9 mouse cellular contexts compared by ENCODE assay signal in the genomic region with DNA sequence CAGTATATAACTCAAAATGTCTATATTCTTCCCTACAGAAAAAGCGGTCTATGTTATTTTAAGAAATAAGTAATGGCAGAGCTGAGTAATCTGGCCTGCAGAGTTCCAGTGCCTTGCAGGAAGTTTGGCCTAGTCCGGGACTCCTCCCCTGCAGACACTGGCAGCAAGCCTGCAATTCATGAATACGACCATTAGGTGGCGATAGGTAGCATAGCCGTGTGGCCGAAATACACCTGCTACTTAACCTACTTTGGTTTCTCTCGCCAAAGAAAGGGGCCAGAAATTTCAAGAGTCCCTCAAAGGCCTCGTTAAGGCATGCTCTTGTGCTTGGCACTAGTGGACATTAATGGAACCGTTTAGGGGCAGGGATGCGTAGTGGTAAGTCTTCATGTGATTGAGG. TPM values are rescaled to one million over a fixed set of nuclear protein-coding genes. Genes with fewer than 3 reads are reported as not detected.
DNase-seq lines count a peak whose midpoint lies in the region; TF ChIP-seq lines count a peak whose summit lies in the region.
"Had no signal": no experiment of that assay in that cellular context is flagged by ENCODE, and none has a peak within 500 bp of the region (broad histone marks: within the 10 kb centered on the region; RNA-seq: fewer than 3 reads in every experiment).

No protein-coding gene starts in this region.

- H3K9me3 ChIP-seq in ES-Bruce4 (replicated peaks; ENCODE audit: control insufficient read depth, insufficient read depth, low read length, poor library complexity, severe bottlenecking), result peaks cover 2% of the 10 kb centered on the region; the same call in 1 of the 2 replicates

- TF ChIP-seq CTCF in ES-Bruce4 (IDR thresholded peaks at IDR 0.05; ENCODE audit: low read depth, low read length), result peak; percentile 72

- H3K27me3 ChIP-seq in ES-Bruce4 (ENCODE audit: control insufficient read depth, insufficient read depth, low read length, poor library complexity, severe bottlenecking), result peaks cover 9% of the 10 kb centered on the region

- TF ChIP-seq POLR2A in ES-Bruce4 (IDR thresholded peaks at IDR 0.05; ENCODE audit: insufficient read depth, low read length), result no peak

- DNase-seq in layer of hippocampus, adult 18-20 months (ENCODE audit: low spot score in 2 of 2), result peak; percentile 3 to 10
- DNase-seq in layer of hippocampus, adult 9-11 months, result no peak
- DNase-seq in brain, adult 2 months (ENCODE audit: low read depth, low spot score), result peak; percentile 48
- peak; percentile 0 to 33 for DNase-seq in left cerebral cortex, postnatal 10 days (ENCODE audit: extremely low spot score in 1 of 2, low spot score in 2 of 2)
- no peak for DNase-seq in frontal cortex, postnatal 25 days (ENCODE audit: low spot score in 2 of 2)
- DNase-seq in heart, postnatal 14 days, result no peak
- no peak for DNase-seq in kidney, adult 11 months

- H3K27ac ChIP-seq in ES-Bruce4 (ENCODE audit: insufficient read depth, low read length), result no peak overlapping the region
- H3K27ac ChIP-seq: limb, embryonic 12.5 days had no signal

- H3K9ac ChIP-seq in ES-Bruce4 (ENCODE audit: low read depth, poor library complexity, severe bottlenecking), result no peak overlapping the region
- H3K9ac ChIP-seq: limb, embryonic 12.5 days had no signal

- H3K4me1 ChIP-seq in ES-Bruce4 (ENCODE audit: control insufficient read depth, insufficient read depth, low read length), result no peaks in the 10 kb centered on the region

- H3K4me3 ChIP-seq in ES-Bruce4 (ENCODE audit: low read depth, low read length), result no peak overlapping the region
- H3K4me3 ChIP-seq: limb, embryonic 12.5 days had no signal

- intact Hi-C loops in left cerebral cortex, postnatal 10 days (cut with DNase I), result loop anchor here (5.0 kb wide), 1 partner anchor 35 kb away; no protein-coding TSS in a partner anchor
- intact Hi-C loops in heart, postnatal 14 days (cut with DNase I), result no loop called here

- H3K36me3 ChIP-seq in ES-Bruce4 (ENCODE audit: control insufficient read depth, insufficient read depth, low read length, poor library complexity, severe bottlenecking), result no peaks in the 10 kb centered on the region
- H3K36me3 ChIP-seq: limb, embryonic 12.5 days had no signal

- TF ChIP-seq EP300 in ES-Bruce4 (IDR thresholded peaks at IDR 0.05; ENCODE audit: insufficient read depth, low read depth, low read length), result no peak

RNA-seq across cellular contexts. Expression of a gene that starts 4.1 kb away (rescaled TPM):
- 100 to 1,000 TPM; 247 to 248 TPM for total RNA-seq in layer of hippocampus, adult 18-20 months (2021)
- 1.9 and 2.2 TPM in 2 replicates for polyA plus RNA-seq in ES-Bruce4 (2011; ENCODE audit: insufficient read depth, insufficient read length, low read depth, missing spikeins)
- total RNA-seq in left cerebral cortex, postnatal 10 days (2021), result 100 to 1,000 TPM; 226 to 235 TPM
- total RNA-seq in heart, postnatal 14 days (2021), result 1 to 10 TPM in 1 of 2 experiments, under 1 TPM in 1; 0.83 to 1.0 TPM

Comparison
In these comparisons a context has a peak if more than half of its experiments do, and no peak if none do; other contexts are left out.
1. DNase-seq: peak in layer of hippocampus, adult 18-20 months (2 of 2), brain, adult 2 months (single experiment) and left cerebral cortex, postnatal 10 days (2 of 2); none in layer of hippocampus, adult 9-11 months (single experiment), frontal cortex, postnatal 25 days (0 of 2), heart, postnatal 14 days (0 of 2) and kidney, adult 11 months (single experiment).
2. RNA of a gene that starts 4.1 kb away (total RNA-seq): 247 to 248 TPM in layer of hippocampus, adult 18-20 months and 226 to 235 TPM in left cerebral cortex, postnatal 10 days; 0.83 to 1.0 TPM in heart, postnatal 14 days; every median in the first group is over 100 times any median in the second.